Mouse (Mus musculus) c-Kit-positive CD71-negative TER-119-negative erythroid progenitor cells, embryonic 14.5 days (primary cell): Measurements from ENCODE around the gene Diras1.

Experiments used
- DNase-seq: peaks from one replicate; pipeline ENCODE4 v3.0.0-alpha.2; 2013; ENCODE audit warnings: low read depth

The Diras1 gene

DNA sequence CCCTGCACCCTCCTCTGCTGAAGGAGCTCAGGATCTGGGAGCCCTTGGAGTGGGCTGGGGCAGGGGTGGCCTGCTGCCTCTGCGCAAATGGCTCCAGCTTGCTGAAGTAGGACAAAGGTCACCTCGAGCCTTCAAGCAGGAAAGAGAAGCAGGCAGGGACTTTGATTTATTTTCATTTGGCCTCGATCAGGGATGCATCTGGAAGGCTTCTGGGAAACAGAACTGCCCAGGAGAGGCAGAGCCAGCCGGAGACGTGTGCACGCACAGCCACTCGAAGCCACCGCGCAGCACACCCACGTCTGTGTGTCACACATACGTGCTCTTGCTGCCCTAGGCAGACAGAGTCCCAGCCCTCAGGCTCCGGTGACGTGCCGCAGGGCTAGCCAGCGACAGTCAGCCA is 53.9 kb downstream of the Diras1 start:
- DNase-seq: no peak

GRCm38 (mm10) chr10:80970159-80970558 is 55.3 kb downstream of the Diras1 start:
- DNase-seq: no peak
